8 mouse cellular contexts compared by ENCODE assay signal in the genomic region with DNA sequence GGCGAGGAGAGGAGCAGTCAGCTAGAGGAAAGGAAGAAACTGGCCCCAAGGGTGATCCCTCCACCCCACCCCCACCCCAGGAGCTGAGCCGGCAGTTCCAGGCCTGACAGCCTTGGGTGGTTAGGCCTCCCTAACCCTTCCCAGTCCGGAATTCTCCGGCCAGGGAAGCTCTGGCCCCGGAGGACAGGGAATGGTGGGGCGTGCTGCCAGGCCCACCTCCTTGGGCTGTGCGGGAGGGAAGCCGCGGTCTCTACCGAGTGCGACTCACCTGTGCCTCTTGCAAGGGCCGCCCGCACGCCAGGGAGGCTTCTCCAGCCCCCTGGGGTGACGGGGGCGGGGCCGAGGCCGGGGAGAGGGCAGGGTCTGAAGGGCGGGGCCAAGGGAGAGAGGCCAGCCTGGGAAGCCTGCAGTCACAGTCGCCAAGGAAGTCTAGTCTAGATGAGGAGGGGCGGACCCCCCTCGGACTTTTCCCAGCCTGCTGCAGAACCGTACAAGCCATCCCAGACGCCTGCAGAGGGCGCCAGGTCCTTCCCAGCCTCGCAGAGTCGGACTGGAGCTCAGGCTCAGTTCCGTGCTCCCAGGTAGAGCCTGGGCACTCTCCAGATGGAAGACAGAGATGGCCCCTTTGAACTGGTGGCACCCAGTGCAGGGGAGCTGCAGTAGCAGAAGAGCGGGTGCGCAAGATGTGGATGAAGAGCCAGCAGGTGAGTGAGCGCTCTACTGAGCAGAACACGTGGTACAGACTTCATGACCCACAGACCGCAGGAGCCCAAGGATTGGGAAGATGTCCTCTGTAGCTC. TPM values are rescaled to one million over a fixed set of nuclear protein-coding genes. Genes with fewer than 3 reads are reported as not detected.
DNase-seq lines count a peak whose midpoint lies in the region; ATAC-seq and TF ChIP-seq lines count a peak whose summit lies in the region.

TSS of gene Smim1 (minus strand) at position 590 of the 800 bp plus-strand sequence.

- H3K4me3 ChIP-seq in forebrain, postnatal 0 days (ENCODE audit: low read depth, low read length), result peak within 1 kb of the TSS; percentile 25; the same call in 1 of the 2 replicates

- no peak within 1 kb of the TSS; the same call in 1 of the 2 replicates for H3K9ac ChIP-seq in forebrain, postnatal 0 days

- no peak for DNase-seq in Patski (ENCODE audit: low read depth, low spot score)
- DNase-seq in cerebellum, adult 8-10 months, result peak; percentile 48
- DNase-seq in forebrain, postnatal 0 days, result peak; percentile 42
- peak; percentile 77 for DNase-seq in heart, postnatal 4 days
- peak; percentile 70 for DNase-seq in layer of hippocampus, adult 9-11 months
- DNase-seq in lung, postnatal 25 days (ENCODE audit: low spot score), result peak; percentile 89
- DNase-seq in right cerebral cortex, adult 2 months (ENCODE audit: low spot score in 2 of 2), result peak; percentile 68 to 70
- DNase-seq in yolk sac, embryonic 10.5 days (ENCODE audit: low spot score), result peak; percentile 94

- POLR2A ChIA-PET in Patski (lab: Charles Lee), result interaction anchor here (0.6 to 1.1 kb wide), 2 partner anchors 14 to 423 kb away, joined by 3 to 5 read pairs; partner anchors contain the start of gene Lrrc47

- peak within 1 kb of the TSS; percentile 46 for H3K4me2 ChIP-seq in forebrain, postnatal 0 days (ENCODE audit: low read depth)

- TF ChIP-seq CTCF in Patski (IDR thresholded peaks at IDR 0.05), result no peak
- TF ChIP-seq CTCF in forebrain, postnatal 0 days (IDR thresholded peaks at IDR 0.05; ENCODE audit: low read depth), result peak; percentile 64

- peaks cover 18% of the 10 kb centered on the region for H3K36me3 ChIP-seq in forebrain, postnatal 0 days (ENCODE audit: insufficient read depth)

- no peaks in the 10 kb centered on the region for H3K9me3 ChIP-seq in forebrain, postnatal 0 days (ENCODE audit: low read length)

- in situ Hi-C loops in Patski (cut with MboI; ENCODE audit: low pct_unique_long_range_greater_than_20kb), result loop anchor here (25.0 kb wide), 1 partner anchor 261 kb away; no protein-coding TSS in a partner anchor

- CTCF ChIA-PET in Patski (lab: Charles Lee), result interaction anchor here (1.9 kb wide), 1 partner anchor 39 kb away, joined by 7 read pairs; no protein-coding TSS in a partner anchor

- H3K4me1 ChIP-seq in forebrain, postnatal 0 days (ENCODE audit: insufficient read depth), result no peaks in the 10 kb centered on the region

- WGBS in forebrain, postnatal 0 days, result 3% methylated on average over 33 of the region's 33 CpGs

- H3K27me3 ChIP-seq in Patski, result no peaks in the 10 kb centered on the region
- H3K27me3 ChIP-seq in forebrain, postnatal 0 days (ENCODE audit: insufficient read depth, low read length), result peaks cover 23% of the 10 kb centered on the region

- peak; percentile 91 for ATAC-seq in Patski
- ATAC-seq in forebrain, postnatal 0 days, result peak; percentile 62

- no peak within 1 kb of the TSS for H3K27ac ChIP-seq in forebrain, postnatal 0 days (ENCODE audit: low read depth, low read length)

RNA-seq across cellular contexts. Expression of gene Smim1, which starts in this region (rescaled TPM):
- polyA plus RNA-seq in Patski (2021), result 46.4 TPM
- 8.5 and 10.2 TPM in 2 replicates for total RNA-seq in forebrain, postnatal 0 days (2014; rRNA removed)
- 7.2 TPM in 2 replicates for polyA plus RNA-seq in forebrain, postnatal 0 days (2015; fragmentation: Nextera tagmentation; extraction: Ambion mirVana)
- total RNA-seq in heart, postnatal 4 days (2021), result 10 to 100 TPM; 11.7 to 14.8 TPM
